Mouse (Mus musculus): ENCODE results near the gene Wfdc1.

DNA sequence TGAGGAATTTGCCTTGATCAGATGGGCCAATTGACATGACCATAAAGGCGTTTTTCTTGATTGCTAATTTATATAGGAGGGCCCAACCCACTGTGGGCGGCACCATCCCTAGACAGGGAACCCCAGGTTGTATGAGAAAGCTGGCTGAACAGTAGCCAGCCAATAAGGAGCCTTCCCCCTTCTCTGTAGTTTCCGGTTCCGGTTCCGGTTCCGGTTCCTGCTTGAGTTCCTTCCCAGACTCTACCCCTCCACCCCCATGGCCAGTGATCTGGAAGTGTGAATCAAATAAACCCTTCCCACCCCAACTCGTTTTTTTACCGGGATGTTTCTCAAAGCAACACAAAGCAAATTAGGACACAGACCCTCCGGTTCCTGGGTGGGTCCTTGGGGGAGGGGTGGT is 33.9 kb upstream of the Wfdc1 start:
- no peak for TF ChIP-seq POLR2A (IDR thresholded peaks at IDR 0.05; ENCODE audit: control insufficient read depth, extremely low read depth, insufficient read depth, low read length, poor library complexity)
- no peak for TF ChIP-seq CTCF (IDR thresholded peaks at IDR 0.05; ENCODE audit: borderline replicate concordance, control insufficient read depth, extremely low read depth, insufficient read depth, low read length, poor library complexity)

Measured in thymus, adult 2 months (tissue).